Mouse (Mus musculus) CD4-positive, CD25-positive, alpha-beta regulatory T cell, adult 4 months (primary cell): ENCODE data around the gene Cxcl9. TPM values are rescaled to one million over a fixed set of nuclear protein-coding genes. Genes with fewer than 3 reads are reported as not detected.

Experiments
- ATAC-seq: one replicate; pipeline ENCODE4 v1.8.0; 2017
- polyA plus RNA-seq, 2 experiments: library from polyadenylated mRNA; unstranded; fragments of 100-300 nt; shearing (Covaris generic); gene quantifications; one replicate each; pipeline ENCODE4 v1.2.1; 2017

Cxcl9 gene
- polyA plus RNA-seq, 2 experiments from 2014 or later = 0.26 TPM; not detected in 1

DNA sequence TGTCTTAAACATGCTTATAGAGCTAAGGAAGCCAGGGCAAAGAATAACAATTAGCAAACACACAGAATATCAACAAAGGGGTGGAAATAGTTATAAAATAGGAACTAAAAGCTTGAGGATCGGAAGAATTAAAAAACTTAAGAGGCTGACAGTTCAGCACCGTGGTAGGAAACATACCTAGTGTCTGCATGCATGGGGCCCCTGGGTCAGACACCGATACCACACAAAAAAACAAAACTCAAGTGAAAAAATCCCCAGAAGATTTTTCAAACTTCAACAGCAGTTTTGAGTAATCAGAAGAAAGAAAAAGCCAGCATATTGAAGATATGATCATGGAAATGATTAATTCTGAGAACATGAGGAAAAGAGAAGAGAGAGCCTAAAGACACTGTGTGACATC, 8.9 kb upstream of the Cxcl9 start:
- ATAC-seq = no peak

DNA sequence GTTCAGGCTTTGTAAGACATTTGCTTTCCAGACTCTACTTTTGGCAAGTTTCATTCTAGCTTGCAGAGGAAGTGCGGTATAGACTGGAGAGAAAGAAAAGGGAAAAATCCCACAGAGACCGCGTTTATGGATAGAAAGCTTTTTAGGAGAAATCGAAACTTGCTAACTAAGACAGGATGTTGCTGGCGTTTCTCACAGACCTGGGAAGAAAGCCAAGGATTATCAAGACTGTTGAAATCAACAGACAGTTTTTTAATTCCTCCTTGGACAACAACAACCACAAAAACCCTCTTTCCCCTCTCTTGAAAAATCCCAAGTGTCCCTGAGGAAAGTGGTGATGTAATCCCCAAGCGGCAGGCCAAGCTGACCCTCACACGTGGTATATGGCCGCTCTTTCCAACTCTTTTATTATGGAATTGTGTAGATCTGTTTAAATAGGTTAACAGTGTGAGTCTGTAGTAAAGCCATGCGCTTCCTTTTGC, 4.5 kb upstream of the Cxcl9 start:
- ATAC-seq = no peak

DNA sequence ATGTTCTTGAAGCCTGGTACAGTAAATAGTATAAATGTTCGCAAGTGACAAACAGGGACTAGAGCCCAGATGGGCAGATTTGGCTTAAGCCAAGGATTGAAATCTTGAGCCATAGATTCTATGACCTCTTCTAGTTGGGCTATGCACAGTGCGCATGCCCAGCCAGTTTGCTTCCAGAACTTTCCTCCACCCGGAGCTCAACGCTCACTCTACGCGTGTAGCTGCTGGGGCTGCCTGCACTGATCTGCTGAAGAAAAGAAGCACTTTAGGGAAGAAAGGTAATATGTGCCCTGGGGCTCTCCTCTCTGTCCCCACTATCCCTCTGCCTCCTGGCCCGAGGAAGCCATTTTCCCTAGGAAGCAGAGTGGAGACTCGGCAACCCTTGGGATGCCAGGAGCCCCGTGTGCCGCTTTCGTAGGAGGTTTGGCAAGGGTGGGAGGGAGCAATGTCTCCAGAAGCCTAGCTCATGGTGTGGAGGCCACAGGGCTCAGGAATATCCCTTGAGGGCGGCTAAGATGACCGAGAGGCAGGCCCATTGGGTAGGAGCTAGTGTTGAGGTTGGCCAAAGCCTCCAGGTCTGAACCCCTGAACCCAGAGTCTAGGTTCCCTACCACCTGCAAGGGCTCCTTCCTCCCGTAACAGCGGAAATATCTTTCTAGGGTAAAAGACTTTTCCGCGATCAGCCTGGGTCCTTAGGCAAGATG, 3.9 kb upstream of the Cxcl9 start, which contains the start of gene Art3:
Gene Art3 (plus strand): TSS at position 193 of the 704 bp plus-strand sequence.
- ATAC-seq = no peak

DNA sequence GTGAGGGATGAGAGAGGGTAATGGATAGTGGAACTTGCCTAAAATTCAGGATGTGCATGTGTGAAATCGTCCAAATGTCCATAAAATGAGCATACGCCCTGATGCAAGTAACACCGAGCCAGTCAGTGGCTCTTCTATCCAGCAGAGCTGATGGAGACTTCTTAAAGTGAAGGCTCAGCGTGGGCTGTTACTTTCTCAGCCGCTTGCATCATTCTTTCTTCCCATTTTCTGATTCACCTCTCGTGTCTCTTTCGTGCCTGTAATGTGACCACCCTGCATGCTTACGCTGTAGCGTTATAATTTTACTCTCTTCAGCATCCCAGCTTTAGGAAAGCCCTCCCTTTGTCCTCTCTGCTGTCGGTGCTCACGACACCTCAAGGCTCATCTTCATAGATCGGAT, 3.2 kb upstream of the Cxcl9 start:
- no peak for ATAC-seq

DNA sequence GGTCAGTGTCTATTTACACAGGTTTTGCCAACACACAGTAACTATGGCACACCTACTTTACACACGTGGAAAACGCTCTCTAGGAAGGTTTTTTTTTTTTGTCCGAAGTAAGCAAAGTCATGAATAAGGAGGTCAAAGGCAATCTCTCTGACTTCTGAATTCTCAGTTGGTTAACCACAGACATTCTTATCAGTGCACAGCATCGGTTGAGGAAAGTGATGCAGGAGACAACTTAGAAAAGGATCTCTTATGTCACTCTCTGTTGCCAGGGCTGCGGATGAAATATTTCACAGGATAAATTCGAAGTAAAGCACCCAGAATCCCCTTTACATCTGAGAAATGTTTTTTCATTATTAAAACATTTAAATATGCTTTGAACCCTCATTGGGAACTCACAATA, 512 bp downstream of the Cxcl9 start:
- ATAC-seq = peak; percentile 61

DNA sequence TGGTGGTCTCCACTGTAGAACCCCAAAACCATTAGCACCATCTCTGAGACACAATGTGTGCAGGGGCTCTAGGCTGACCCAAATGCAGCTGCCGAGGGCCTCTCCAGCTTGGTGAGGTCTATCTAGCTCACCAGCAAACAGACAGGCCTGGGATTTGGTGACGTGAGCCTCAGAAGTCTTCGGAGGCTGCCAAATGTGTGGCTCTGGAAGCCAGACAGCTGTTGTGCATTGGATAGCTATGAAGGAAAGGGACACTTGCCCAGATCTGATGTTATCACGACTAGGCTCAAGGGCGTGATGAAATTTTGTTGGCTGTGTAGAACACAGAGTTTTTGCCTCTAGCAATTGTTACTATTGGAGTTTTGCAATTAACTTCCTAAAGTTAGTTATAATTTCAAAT, 4.6 kb downstream of the Cxcl9 start:
- no peak for ATAC-seq

DNA sequence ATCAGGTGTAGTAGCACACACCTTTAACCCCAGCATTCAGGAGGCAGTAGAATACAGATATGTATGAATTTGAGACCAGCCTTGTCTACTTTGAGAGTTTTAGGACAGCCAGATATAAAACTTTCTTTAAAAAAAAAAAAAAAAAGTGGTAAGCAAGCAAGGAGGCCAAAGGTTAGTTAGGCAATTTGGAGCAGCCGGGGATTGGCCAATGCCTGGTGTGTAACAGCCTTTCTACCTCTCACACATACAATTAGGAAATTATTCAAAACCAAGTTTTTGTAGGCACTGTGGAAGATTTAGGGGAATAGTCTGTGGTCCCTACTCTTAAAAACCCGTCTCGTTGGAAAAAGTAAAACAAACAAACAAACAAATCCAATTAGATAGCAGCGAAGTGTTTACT, 5.3 kb downstream of the Cxcl9 start:
- ATAC-seq = no peak

DNA sequence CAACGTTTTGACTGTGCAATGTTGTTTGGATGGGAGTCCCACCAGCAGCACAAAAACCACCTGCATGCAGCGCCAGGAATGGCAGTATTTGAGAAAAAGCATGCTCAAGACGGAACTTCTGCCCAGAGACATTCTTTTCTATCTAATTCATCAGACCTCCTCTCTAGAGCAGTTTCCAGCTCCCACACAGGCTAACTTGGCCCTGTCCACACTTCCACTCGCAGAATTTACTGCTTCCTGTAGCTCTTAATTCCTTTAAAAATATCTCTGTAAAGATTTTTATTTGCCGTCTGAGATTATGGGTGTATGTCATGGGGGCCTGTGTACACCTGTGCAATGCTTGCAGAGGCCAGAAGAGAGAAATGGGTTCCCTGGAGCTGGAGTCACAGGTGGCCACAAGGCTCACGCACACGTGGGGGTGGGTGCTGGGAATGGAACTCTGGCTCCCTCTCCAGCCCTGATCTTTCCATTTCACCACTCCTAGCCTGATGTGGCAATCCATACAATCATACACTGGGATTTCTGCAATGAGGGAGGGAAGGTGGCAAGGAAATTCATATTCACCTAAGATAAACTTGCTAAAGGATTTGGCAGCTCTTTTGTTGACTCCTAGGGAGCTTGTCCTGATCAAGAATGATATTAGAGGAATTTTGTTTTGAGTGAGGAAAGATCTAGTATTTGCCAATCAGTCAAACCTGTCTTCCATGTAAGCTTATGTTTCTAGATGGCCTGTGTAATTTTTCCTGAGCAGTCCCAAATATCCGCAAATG, 6.1 kb downstream of the Cxcl9 start:
- ATAC-seq = no peak

DNA sequence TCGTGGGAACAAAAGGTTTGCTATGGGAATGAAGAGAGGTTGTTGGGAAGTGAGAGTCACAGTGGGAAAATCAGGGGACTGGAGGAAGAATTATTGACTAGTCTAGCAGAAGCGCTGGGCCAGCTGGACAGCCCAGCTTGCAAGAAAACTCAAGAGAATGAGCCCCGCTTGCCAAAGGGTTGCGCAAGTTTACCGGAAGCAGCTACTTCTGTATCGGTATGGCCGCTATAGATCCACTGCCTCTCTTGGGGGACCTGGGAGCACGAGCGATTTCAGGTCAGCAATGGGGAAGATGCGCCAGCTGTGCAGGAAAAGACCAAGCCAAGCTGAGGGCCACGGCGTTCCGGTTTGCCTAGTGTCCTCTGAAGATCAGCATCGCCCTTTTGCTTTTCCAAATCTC, 9.3 kb downstream of the Cxcl9 start:
- no peak for ATAC-seq

DNA sequence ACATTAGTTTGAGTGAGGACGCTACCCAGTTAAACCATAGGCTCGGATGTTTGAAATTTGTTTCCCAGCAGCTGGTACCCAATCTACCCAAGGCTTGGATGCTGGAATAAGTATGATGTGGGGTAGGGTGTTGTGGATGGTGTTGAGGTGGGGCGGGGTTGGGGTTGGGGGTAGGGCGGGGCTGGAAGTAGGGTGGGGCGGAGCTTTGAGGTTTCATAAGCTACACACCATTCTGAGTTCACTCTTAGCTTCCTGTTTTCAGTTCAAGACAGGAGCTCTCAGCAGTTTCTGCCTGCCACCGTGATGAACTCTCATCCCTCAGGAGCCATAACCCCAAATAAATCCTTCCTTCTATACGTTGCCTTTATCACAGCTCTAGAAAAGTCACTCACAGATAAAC, 9.8 kb downstream of the Cxcl9 start:
- ATAC-seq = no peak

DNA sequence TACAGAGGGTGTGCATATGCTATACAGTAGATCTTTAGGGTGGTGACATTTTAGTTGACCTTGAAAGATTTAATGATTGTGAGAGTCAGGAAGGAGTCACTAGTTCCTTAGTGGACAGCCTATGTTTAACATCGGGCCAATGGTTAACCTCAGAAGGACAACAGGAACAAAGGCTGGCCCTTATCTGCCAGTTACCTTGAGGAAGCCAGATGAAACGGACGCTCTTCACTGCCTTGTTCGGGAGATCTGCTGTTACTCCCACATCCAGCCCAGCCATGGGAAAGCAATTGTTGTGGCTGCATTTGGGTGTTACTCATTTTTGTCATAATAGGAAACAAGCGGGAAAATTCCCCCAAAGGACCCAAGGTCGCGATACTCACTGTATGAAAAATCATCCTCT, 14.1 kb downstream of the Cxcl9 start:
- no peak for ATAC-seq

DNA sequence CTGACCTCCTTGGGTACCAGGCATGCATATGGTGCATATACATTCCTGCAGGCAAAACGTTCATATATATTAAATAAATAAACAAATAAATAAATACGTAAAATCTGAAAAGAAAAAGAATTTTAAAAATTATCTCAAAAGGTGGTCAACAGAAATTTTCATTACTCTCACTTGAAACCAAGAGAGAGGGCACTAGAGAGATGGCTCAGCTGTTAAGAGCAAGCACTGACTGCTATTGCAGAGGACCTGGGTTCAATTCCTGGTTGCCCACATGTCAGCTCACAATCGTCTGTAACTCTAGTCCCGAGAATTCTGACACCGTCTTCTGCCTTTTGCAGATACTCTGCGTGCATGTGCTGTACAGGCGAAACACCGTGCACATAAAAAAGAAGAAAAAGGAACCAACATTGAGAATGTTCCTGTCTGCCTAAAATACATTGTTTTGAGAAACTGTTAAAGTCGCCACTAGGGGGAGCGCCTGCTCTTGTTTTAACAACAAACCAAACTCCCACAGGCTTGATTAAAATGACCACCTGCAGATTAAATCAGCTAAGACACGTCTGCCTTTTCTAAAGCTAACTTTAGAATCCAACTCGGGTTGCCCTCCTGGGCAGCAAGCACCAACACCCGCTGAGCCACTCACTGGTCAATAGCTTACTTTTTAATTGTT, 15.7 kb downstream of the Cxcl9 start:
- ATAC-seq = peak; percentile 42

DNA sequence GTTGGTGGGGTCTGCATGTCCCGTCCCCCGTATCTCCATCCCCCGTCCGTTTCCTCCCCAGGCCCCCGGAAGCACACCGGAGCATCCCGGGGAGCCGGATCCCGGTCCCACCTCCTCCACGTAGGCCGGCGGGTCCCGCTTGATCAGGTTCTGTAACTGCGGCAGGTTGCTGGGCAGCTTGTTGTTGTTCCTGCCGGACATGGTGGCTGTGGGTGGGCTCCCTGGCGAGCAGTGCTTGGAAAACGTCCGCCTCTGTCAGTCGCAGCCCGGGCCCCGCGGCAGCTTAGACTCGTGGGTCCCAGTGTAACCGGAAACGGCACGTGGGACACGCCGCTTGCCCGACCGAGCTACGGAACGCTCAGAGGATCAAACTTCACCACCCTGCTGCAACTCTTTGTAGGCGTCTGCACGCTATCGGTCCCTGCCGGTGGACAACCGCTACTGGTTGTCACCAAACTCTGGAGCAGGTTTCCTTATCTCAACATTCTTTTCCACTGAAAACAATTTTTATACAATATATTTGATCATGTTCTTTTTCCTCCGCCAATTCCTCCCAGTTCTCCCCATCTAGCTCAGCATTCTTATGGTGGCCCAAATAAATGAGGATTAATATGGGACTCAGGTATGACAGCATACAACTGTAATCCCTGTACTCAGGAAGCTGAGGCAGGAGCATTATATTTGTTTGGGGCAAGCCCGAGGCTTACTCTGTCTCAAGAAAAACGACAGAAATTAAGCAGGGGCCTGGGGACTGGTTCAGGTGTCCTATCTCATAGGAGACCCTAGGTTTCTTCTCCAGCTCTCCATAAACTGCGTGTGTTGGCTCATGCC, 18.0 kb downstream of the Cxcl9 start, which contains the start of gene Sdad1:
Gene Sdad1 (minus strand): TSS at position 799 of the 831 bp plus-strand sequence.
- peak; percentile 96 for ATAC-seq

DNA sequence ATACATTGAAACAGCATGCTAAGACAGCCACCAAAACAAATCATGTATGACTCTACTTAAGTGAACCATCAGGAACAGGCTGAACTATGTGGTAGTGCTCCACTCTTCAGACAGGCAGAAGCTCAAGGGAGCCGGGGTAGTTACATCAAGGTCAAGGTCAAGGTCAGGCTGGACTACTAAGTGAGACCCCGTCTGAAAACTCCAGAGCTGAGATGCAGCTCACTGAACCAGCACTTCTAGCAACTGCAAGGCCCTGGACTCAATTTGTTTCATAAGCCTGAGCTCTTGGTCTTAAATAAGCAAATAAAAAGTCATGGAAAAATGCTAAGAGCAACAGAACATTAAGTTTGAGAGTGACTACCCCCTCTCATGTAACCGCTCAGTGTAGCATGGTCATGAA, 23.6 kb downstream of the Cxcl9 start:
- no peak for ATAC-seq

DNA sequence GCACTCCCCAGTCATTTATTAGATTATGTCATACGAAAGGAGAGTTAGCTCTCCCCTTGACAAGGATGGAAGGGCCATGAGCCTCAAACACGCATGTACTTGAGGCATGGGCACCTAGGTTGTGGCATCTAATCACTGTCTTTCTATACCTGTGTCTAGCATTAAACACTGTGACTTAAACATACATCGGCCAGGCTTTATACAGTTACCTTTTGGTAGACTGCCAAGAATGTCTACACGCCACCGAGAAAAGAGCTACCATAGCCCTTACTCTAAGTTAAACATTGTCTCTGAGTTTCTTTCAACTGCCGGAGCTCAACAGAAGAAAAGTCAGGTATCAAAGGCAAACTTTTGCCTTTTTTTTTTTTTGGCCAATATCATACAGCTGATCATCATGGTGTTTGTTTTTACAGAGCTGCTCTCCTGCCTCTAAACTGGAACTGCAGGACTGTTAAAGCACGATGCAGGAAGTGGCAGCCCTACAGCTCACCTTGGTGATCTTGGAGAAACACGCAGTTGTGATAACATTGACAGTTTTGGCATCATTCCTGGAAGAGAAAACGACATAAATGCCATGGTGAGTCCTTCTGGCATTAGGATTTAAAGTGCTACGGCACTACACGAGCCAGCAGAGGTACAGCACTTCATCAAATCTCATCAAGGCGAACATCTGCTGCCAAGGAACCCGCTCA, 25.6 kb downstream of the Cxcl9 start:
- no peak for ATAC-seq

DNA sequence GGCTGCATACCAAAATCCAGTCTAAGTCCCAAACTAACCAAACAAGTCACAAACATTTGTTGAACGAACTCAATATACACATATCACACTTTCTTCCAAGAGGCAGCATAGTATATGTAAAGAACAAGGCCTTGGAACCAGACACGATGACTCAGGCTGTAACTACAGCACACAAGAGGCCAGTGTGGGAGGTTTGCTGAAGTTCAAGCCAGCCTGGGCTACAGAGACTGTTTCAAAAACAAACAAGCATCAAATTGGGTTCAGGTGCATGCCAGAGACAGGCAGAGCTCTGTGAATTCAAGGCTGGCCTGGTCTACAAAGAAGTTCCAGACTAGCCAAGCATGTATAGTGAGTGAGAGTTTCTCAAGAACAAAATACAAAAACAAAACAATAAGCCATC, 33.4 kb downstream of the Cxcl9 start:
- ATAC-seq = no peak

DNA sequence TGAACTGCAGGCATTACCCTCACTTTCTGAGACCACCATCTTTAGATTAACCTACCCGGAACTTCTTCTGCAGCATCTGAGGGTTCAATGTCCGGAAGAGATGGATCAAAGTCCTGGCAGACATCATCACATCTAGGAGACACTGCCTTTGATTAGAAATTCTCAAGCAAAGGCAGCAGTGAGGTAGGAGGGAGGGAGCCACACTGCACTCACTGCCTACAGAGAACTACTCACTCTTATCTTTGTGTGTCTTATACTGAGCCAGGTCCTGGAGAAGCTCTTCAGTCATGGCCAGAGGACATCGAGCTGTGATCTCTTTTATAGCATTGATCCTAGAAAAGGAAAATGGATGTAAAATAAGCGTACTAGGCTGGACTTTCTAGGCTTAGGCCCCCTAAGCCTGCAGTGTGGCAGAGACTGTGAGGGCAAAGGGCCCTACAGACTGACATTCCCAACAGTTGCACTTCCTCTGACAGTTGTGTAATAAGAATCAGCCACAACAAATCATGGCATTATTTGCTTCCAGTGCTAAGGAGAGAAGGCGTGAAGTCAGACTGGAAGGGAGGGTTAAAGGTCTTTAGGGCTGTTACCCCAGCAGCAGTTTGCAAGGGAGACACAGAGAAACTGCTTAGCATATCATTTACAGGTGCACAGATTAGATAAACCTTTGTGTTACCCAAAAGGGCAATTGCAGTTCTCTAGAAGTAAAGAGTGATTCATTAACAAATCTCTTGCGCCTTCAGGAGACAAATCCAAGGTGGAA, 36.0 kb downstream of the Cxcl9 start:
- ATAC-seq = no peak

DNA sequence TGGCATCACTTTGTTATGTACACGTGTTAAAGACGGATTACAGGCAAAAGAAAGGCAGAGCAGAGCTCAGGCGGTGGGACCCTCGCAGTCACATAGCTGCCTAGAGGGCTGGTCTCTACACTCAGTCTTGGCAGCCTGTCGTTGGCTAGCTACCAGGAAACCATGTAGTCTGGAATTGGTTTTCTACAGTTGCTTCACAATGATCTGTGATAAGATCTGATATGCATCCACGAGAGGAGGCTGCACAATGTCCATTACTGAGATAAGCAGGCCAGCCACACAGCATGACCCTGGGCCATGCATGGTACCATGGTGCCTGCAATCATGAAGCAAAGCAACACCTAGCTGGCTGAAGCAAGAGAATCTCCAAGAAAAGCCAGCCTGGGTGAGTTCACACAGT, 40.0 kb downstream of the Cxcl9 start:
- no peak for ATAC-seq

DNA sequence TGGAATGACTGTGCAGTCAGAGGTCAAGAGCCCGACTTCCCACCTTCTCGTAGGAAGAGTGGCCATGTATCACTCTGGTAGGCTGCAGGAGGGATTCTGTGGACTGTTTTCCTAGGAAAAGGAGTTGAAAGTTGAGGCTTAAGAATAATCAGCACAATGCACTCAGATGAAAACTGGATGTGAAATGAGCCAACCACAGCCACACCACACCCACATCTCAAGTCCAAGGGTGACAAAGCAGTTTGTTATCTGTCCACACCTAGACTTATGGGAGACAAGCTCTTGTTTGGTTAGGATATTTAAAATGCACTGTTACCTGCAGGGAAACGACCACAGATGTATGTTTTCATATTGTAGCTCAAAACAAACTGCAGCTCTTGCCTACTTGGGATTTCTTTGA, 44.8 kb downstream of the Cxcl9 start:
- no peak for ATAC-seq

DNA sequence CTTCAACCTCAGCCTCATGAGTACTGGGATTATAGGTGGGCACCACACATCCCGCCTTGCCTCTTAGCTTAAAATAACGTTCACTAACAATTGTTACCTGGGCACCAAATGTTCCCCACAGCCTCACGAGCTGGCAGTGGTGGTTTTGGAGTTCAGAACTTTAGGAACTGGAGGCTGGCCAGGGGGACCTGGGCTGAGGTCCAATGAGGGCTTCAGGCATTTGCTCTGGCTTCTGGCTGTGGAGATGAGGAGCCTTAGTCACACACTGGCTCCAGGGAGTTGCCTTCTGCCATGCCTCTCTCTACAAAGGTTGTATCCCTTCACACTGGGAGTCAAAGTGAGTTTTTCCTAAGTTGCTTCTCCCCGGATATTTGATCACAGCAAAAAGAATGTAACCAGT, 45.3 kb downstream of the Cxcl9 start:
- ATAC-seq = no peak

DNA sequence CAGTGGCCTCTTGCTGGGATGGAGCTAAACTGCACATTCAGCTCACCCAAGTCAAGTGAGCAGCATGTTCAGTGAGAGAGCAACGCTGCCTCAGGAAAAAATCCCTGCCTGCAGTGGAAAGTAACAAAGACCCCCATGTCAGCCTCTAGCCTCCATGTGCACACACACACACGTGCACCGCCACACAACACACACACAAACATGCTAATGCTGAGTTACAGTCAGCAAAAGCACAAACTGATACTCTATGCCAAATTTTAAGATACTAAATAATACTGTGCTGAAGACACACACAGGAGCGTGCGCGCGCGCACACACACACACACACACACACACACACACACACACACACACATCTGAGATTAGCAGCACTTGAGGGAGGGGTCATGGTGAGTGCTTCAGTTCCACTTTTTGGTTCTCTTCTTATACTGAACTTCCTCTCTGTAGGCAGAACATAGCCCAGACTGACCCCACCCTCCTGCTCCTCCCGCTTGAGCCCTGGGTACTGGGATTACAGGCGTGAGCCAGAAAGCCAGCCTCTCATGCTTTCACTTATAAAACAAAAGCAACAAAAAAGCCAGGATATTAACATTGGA, 48.8 kb downstream of the Cxcl9 start:
- no peak for ATAC-seq
